Mouse (Mus musculus) gastrocnemius, adult 2 months (tissue): Measurements from ENCODE around the gene Ctnnbl1. TPM values are rescaled to one million over a fixed set of nuclear protein-coding genes. Genes with fewer than 3 reads are reported as not detected.
A peak's percentile ranks its signal among the peaks of the same experiment; 100 is the strongest.

Experiments
- DNase-seq: peaks from one replicate; pipeline ENCODE4 v3.0.0; 2022
- H3K27ac ChIP-seq: fragments of 200-600 bp; 2 replicates; pipeline ENCODE4 v1.8.1; 2022; ENCODE audit warnings: mild to moderate bottlenecking
- H3K4me3 ChIP-seq: fragments of 200-600 bp; 2 replicates; pipeline ENCODE4 v1.8.1; 2022; ENCODE audit warnings: mild to moderate bottlenecking, moderate library complexity
- CTCF ChIP-seq: fragments of 200-600 bp; IDR thresholded peaks from 2 replicates; pipeline ENCODE4 v1.8.1; 2022; ENCODE audit warnings: antibody characterized with exemption, mild to moderate bottlenecking, moderate library complexity
- intact Hi-C: fragments of 180-260 bp; cut with DNase I; formaldehyde crosslinking; loops from one replicate; pipeline ENCODE4 v1.15.1; 2025
- total RNA-seq, 2 experiments: library from RNA; stranded (reverse); gene quantifications; 2 replicates each; pipeline ENCODE4 v1.2.3; 2021

Gene Ctnnbl1
- total RNA-seq, 2 experiments from 2014 or later: 7.9 to 9.8 TPM

DNA sequence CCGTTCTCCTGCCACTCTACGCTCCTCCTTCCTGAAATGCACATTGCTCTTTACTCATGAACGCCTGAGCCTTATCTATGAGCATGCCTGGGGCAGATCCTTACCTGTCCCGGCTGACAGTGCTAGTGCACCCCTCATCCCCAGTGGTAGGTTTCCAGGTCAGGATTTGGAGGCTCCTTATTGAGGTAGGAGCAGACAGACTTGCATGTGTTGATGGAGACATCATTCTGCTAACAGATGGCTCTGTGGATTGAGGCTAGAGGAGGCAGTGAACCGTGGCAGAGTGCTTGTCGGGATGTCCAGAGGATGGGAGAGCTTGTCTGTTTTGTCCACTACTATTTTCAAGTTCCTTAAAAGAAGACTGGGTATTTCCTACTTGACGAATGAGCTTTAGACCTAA is 52.0 kb downstream of the Ctnnbl1 start:
- intact Hi-C loops: no loop called here
- no peak for DNase-seq
- no peak for TF ChIP-seq CTCF
- Histone ChIP-seq H3K4me3 (no peak overlapping the region), H3K27ac (no peak overlapping the region)

- DNase-seq: no peak
- no peak overlapping the region for H3K27ac ChIP-seq
- intact Hi-C loops: no loop called here
- TF ChIP-seq CTCF: no peak
- no peak overlapping the region for H3K4me3 ChIP-seq
Observed at GRCm38 (mm10) chr2:157790836-157791495, 53.8 kb downstream of the Ctnnbl1 start.

- DNase-seq: no peak
- intact Hi-C loops: no loop called here
- no peak overlapping the region for H3K4me3 ChIP-seq
- no peak overlapping the region for H3K27ac ChIP-seq
- no peak for TF ChIP-seq CTCF
Observed at GRCm38 (mm10) chr2:157791528-157792162, 54.4 kb downstream of the Ctnnbl1 start.

- no peak for TF ChIP-seq CTCF
- Histone ChIP-seq H3K4me3 (no peak overlapping the region), H3K27ac (no peak overlapping the region)
- intact Hi-C loops: no loop called here
- DNase-seq: no peak
Observed at GRCm38 (mm10) chr2:157792840-157793552, 55.8 kb downstream of the Ctnnbl1 start.

DNA sequence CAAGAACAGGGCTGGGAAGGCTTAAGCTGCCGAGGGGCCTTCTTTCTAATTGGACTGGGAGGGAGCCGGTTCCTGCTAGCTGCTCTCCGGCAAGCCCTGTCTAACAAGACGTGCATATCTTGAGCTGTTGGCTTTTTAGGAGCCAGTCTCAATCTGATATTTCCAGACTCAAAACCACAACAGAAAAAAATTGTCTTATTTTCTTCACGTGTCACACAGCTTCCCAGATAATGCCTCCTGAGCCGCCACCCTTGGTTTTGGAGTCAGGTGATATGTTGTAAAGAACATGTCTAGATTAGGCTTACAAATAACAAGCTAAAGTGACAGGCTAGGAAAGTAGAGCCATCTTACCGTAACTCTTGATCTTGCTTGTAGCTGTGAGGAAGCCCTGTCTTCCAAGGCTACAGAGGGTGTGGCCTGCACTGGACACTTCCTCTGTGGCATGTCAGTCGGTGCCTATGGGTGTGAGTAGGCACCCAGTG is 56.7 kb downstream of the Ctnnbl1 start:
- Histone ChIP-seq H3K4me3 (no peak overlapping the region), H3K27ac (no peak overlapping the region)
- intact Hi-C loops: no loop called here
- TF ChIP-seq CTCF: no peak
- DNase-seq: no peak

DNA sequence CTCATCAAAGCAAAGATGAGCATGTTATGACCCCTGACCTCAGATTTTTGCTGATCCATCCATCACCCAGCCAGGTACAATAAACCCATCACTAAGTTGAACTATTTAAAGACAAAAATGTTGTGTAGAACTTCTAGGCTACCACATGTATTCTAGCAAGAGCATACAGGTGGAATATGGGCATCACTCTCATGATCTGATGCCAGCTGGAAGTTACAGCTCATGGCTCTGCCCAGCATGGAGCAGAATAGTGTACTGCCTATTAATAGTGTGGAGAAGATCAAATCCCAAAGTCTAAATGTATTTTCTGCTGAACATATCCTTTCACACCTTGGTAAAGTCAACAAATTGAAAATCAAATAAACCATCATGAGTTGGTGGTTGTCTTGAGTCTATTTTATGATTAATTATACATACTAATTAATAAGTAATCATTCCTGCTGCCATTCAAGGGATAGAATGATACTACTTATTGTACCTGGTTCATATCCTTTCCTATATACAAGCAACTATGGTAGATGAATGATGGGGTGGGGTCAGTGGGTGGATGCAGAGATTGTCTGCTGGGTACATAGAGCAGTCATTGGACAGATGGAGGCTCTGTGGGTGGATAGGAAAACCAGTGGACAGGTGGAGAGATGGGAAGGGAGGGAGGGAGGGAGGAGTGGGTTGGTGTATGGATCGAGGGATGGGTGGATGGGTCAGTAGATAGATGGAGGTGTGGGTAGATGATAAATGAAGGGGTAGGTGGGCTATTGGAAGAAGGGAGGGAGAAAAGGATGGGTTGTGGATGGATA is 58.6 kb downstream of the Ctnnbl1 start:
- peak; percentile 57 for DNase-seq

DNA sequence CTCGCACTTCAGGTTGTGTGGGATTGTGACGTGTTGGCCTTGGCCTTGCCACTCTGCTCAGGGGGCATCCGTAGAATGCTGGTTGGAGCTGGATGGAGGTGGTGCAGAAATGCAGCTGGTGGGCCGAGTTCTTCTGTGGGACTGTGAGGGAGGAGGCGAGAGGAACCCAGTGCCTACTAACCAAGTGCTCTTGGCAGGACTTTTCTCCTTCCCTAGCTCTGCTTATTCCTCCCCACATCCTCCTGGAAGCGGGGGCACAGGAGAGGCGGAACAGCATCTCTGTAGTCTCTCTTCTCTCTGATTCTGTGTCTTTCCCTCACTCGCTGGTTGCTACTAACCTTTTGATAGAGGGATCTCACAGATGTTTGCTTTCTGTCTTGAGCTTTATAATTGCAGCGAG is 62.3 kb downstream of the Ctnnbl1 start:
- TF ChIP-seq CTCF: no peak
- intact Hi-C loops: loop anchor here (5.0 kb wide), 1 partner anchor 37 kb away; no protein-coding TSS in a partner anchor
- no peak overlapping the region for H3K4me3 ChIP-seq
- no peak for DNase-seq
- H3K27ac ChIP-seq: no peak overlapping the region

More for the DNA sequence above, 58.6 kb downstream of the Ctnnbl1 start:
- no peak for TF ChIP-seq CTCF
- Histone ChIP-seq H3K27ac (peak overlapping the region; percentile 68; the same call in 1 of the 2 replicates), H3K4me3 (no peak overlapping the region)
- intact Hi-C loops: loop anchor here (5.0 kb wide), 1 partner anchor 34 kb away; no protein-coding TSS in a partner anchor

DNA sequence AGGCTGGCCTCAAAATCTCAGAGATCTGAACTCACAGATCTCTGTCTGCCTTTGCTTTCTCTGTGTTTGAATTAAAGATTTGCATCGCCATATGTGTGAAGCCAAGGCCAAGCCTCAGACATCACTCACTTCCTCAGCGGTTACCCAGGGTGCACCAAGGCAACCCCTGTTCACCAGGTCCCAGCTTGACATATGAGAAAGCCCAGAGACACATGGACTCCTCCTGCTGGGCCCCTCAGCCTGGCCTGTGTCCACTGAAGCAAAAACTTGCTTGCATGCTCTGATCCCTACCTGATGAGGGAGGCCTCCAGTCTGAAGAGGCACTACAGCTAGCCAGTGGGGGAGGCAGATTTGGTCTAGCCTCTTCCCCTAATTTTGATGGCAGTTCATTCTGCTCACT is 63.1 kb downstream of the Ctnnbl1 start:
- no peak for TF ChIP-seq CTCF
- no peak overlapping the region for H3K4me3 ChIP-seq
- intact Hi-C loops: no loop called here
- no peak for DNase-seq
- H3K27ac ChIP-seq: no peak overlapping the region

GRCm38 (mm10) chr2:157800746-157801501 is 63.7 kb downstream of the Ctnnbl1 start:
- intact Hi-C loops: no loop called here
- TF ChIP-seq CTCF: no peak
- no peak for DNase-seq
- Histone ChIP-seq H3K4me3 (no peak overlapping the region), H3K27ac (no peak overlapping the region)

- DNase-seq: no peak
- Histone ChIP-seq H3K4me3 (no peak overlapping the region), H3K27ac (no peak overlapping the region)
- TF ChIP-seq CTCF: no peak
- intact Hi-C loops: no loop called here
Observed at GRCm38 (mm10) chr2:157801505-157802357, 64.5 kb downstream of the Ctnnbl1 start.

DNA sequence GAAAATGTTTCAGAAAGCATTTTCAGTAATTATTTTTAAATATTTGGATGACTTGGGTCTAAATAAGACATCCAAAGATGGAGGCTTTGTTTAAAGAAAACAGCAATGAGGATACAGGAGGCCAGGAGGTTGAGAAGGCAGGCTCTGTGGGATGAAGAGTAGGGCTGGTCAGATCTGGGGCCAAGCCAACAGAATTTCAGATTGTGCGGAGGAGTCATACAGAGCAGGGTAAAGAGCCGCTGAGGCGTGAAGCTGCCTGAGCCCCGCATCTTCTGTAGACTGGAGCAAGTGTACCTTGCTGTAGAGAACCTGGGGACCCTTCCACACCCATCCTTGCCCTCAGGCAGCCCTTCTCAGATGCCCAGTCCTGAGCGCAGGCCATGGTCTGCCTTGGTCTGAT is 65.5 kb downstream of the Ctnnbl1 start:
- H3K4me3 ChIP-seq: no peak overlapping the region
- H3K27ac ChIP-seq: no peak overlapping the region
- intact Hi-C loops: no loop called here
- no peak for TF ChIP-seq CTCF
- no peak for DNase-seq
